18 mouse cellular contexts compared by ENCODE assay signal in genomic region chr11:114218732-114219506, GRCm38 (mm10).
DNase-seq lines count a peak whose midpoint lies in the region; ATAC-seq lines count a peak whose summit lies in the region.
"Had no signal": no experiment of that assay in that cellular context is flagged by ENCODE, and none has a peak within 500 bp of the region (broad histone marks: within the 10 kb centered on the region; RNA-seq: fewer than 3 reads in every experiment).

No protein-coding gene starts in this region.

- H3K9me3 ChIP-seq in midbrain, embryonic 13.5 days = 0 out of 2 replicates have a peak, but pooled peaks cover 3% of the 10 kb centered on the region
- no peaks in the 10 kb centered on the region for H3K9me3 ChIP-seq in midbrain, embryonic 15.5 days
- H3K9me3 ChIP-seq: embryonic facial prominence, embryonic 13.5 days; forebrain, embryonic 12.5 days; intestine, embryonic 15.5 days; stomach, embryonic 15.5 days had no signal

- 37% methylated on average over 9 of the region's 9 CpGs for WGBS in midbrain, embryonic 13.5 days
- 28% methylated on average over 9 of the region's 9 CpGs for WGBS in midbrain, embryonic 15.5 days

- H3K27me3 ChIP-seq in midbrain, embryonic 13.5 days = 0 out of 2 replicates have a peak, but pooled peaks cover 9% of the 10 kb centered on the region
- H3K27me3 ChIP-seq in midbrain, embryonic 15.5 days (replicated peaks) = no peaks in the 10 kb centered on the region
- H3K27me3 ChIP-seq: intestine, embryonic 15.5 days; stomach, embryonic 15.5 days had no signal

- H3K27ac ChIP-seq in midbrain, embryonic 13.5 days = peak overlapping the region; percentile 30; the same call in 1 of the 2 replicates
- H3K27ac ChIP-seq in midbrain, embryonic 15.5 days = no peak overlapping the region
- H3K27ac ChIP-seq: embryonic facial prominence, embryonic 13.5 days; forebrain, embryonic 12.5 days; intestine, embryonic 15.5 days; limb, embryonic 15.5 days; stomach, embryonic 15.5 days had no signal

- no peaks in the 10 kb centered on the region for H3K36me3 ChIP-seq in midbrain, embryonic 13.5 days
- no peaks in the 10 kb centered on the region for H3K36me3 ChIP-seq in midbrain, embryonic 15.5 days (replicated peaks)
- H3K36me3 ChIP-seq: embryonic facial prominence, embryonic 13.5 days; forebrain, embryonic 12.5 days; intestine, embryonic 15.5 days; limb, embryonic 15.5 days; stomach, embryonic 15.5 days had no signal

- no peak overlapping the region for H3K4me2 ChIP-seq in midbrain, embryonic 13.5 days (replicated peaks)
- H3K4me2 ChIP-seq in midbrain, embryonic 15.5 days = no peak overlapping the region
- H3K4me2 ChIP-seq: embryonic facial prominence, embryonic 13.5 days; forebrain, embryonic 12.5 days; intestine, embryonic 15.5 days; limb, embryonic 15.5 days; stomach, embryonic 15.5 days had no signal

- DNase-seq in heart, adult 8-10 months (ENCODE audit: low spot score) = peak; percentile 13
- DNase-seq in heart, adult 11 months = no peak
- DNase-seq in heart, postnatal 10 days = peak; percentile 42 to 54
- peak; percentile 22 for DNase-seq in retina, embryonic 14.5 days (ENCODE audit: low spot score)
- no peak for DNase-seq in thymus, postnatal 14 days
- DNase-seq: cerebellum, adult 9-10 months; gastrocnemius, postnatal 36 days; kidney, postnatal 10 days; lung, adult 2 months had no signal

- H3K4me3 ChIP-seq in midbrain, embryonic 13.5 days (replicated peaks) = no peak overlapping the region
- no peak overlapping the region for H3K4me3 ChIP-seq in midbrain, embryonic 15.5 days
- H3K4me3 ChIP-seq: embryonic facial prominence, embryonic 13.5 days; forebrain, embryonic 12.5 days; intestine, embryonic 15.5 days; limb, embryonic 15.5 days; stomach, embryonic 15.5 days had no signal

- intact Hi-C loops in heart, postnatal 10 days (cut with DNase I) = no loop called here

- ATAC-seq in midbrain, embryonic 13.5 days = no peak
- no peak for ATAC-seq in midbrain, embryonic 15.5 days (replicated peaks)
- ATAC-seq in activated CD4-positive, CD25-positive, alpha-beta regulatory T cell, adult 4 months = no peak
- ATAC-seq: intestine, embryonic 15.5 days had no signal

- H3K9ac ChIP-seq in midbrain, embryonic 13.5 days (replicated peaks) = no peak overlapping the region
- H3K9ac ChIP-seq in midbrain, embryonic 15.5 days = no peak overlapping the region
- H3K9ac ChIP-seq: embryonic facial prominence, embryonic 13.5 days; forebrain, embryonic 12.5 days; intestine, embryonic 15.5 days; limb, embryonic 15.5 days; stomach, embryonic 15.5 days had no signal

- H3K4me1 ChIP-seq in midbrain, embryonic 13.5 days (replicated peaks) = peaks cover 36% of the 10 kb centered on the region
- peaks cover 36% of the 10 kb centered on the region for H3K4me1 ChIP-seq in midbrain, embryonic 15.5 days
- H3K4me1 ChIP-seq: megakaryocyte, embryonic 14.5 days had no signal

Comparison
In these comparisons a context has a peak if more than half of its experiments do, and no peak if none do; other contexts are left out.
1. DNase-seq: peak in heart, adult 8-10 months (single experiment), heart, postnatal 10 days (2 of 2) and retina, embryonic 14.5 days (single experiment); none in heart, adult 11 months (single experiment) and thymus, postnatal 14 days (single experiment).